19 mouse cellular contexts compared by ENCODE assay signal in genomic region chr19:45855284-45855920, GRCm38 (mm10). TPM values are rescaled to one million over a fixed set of nuclear protein-coding genes. Genes with fewer than 3 reads are reported as not detected.
DNase-seq lines count a peak whose midpoint lies in the region; ATAC-seq lines count a peak whose summit lies in the region.
"Had no signal": no experiment of that assay in that cellular context is flagged by ENCODE, and none has a peak within 500 bp of the region (broad histone marks: within the 10 kb centered on the region; RNA-seq: fewer than 3 reads in every experiment).

No protein-coding gene starts in this region.

- DNase-seq in thymus, postnatal 0 days (ENCODE audit: low spot score): peak; percentile 6
- no peak for DNase-seq in thymus, postnatal 25 days
- no peak for DNase-seq in heart, embryonic 10.5 days (ENCODE audit: low spot score)
- DNase-seq in heart, postnatal 10 days: peak; percentile 37 to 43
- DNase-seq in left cerebral cortex, adult 8-10 months (ENCODE audit: low spot score in 2 of 2): no peak
- DNase-seq in ovary, postnatal 36 days (ENCODE audit: low spot score): no peak
- DNase-seq: embryo, embryonic 11 days; gastrocnemius, adult 2 months; liver, postnatal 0 days; lung, postnatal 36 days; midbrain, embryonic 14.5 days; right cerebral cortex, postnatal 4 days had no signal

- no peaks in the 10 kb centered on the region for H3K27me3 ChIP-seq in heart, embryonic 10.5 days (ENCODE audit: insufficient read depth, poor library complexity, severe bottlenecking)
- no peaks in the 10 kb centered on the region for H3K27me3 ChIP-seq in neural tube, embryonic 15.5 days (replicated peaks)
- H3K27me3 ChIP-seq: CH12.LX; intestine, embryonic 15.5 days; kidney, embryonic 15.5 days; limb, embryonic 15.5 days had no signal

- no peak overlapping the region for H3K9ac ChIP-seq in neural tube, embryonic 15.5 days (replicated peaks)
- H3K9ac ChIP-seq: intestine, embryonic 15.5 days; kidney, embryonic 15.5 days; limb, embryonic 15.5 days; liver, postnatal 0 days had no signal

- peak overlapping the region; percentile 23; the same call in 1 of the 2 replicates for H3K27ac ChIP-seq in heart, embryonic 10.5 days
- peak overlapping the region; percentile 62; the same call in 1 of the 2 replicates for H3K27ac ChIP-seq in neural tube, embryonic 15.5 days (replicated peaks)
- H3K27ac ChIP-seq: gastrocnemius, adult 2 months; intestine, embryonic 15.5 days; kidney, embryonic 15.5 days; limb, embryonic 15.5 days had no signal

- no peaks in the 10 kb centered on the region for H3K36me3 ChIP-seq in heart, embryonic 10.5 days
- H3K36me3 ChIP-seq in neural tube, embryonic 15.5 days: no peaks in the 10 kb centered on the region
- H3K36me3 ChIP-seq: intestine, embryonic 15.5 days; kidney, embryonic 15.5 days; limb, embryonic 15.5 days had no signal

- no peak overlapping the region for H3K4me3 ChIP-seq in heart, embryonic 10.5 days
- no peak overlapping the region for H3K4me3 ChIP-seq in neural tube, embryonic 15.5 days (replicated peaks)
- H3K4me3 ChIP-seq: gastrocnemius, adult 2 months; intestine, embryonic 15.5 days; kidney, embryonic 15.5 days; limb, embryonic 15.5 days had no signal

- intact Hi-C loops in heart, postnatal 10 days (cut with DNase I): loop anchor here (2.0 kb wide), 1 partner anchor 47 kb away; no protein-coding TSS in a partner anchor

- no peak for ATAC-seq in neural tube, embryonic 15.5 days (ENCODE audit: low FRiP score)
- ATAC-seq: activated CD4-positive, CD25-positive, alpha-beta regulatory T cell, adult 4 months; forebrain, embryonic 14.5 days; intestine, embryonic 15.5 days; liver, postnatal 0 days had no signal

- H3K4me2 ChIP-seq in neural tube, embryonic 15.5 days: no peak overlapping the region
- H3K4me2 ChIP-seq: intestine, embryonic 15.5 days; kidney, embryonic 15.5 days; limb, embryonic 15.5 days had no signal

- H3K9me3 ChIP-seq in heart, embryonic 10.5 days: no peaks in the 10 kb centered on the region
- H3K9me3 ChIP-seq in neural tube, embryonic 15.5 days (replicated peaks): no peaks in the 10 kb centered on the region
- H3K9me3 ChIP-seq: intestine, embryonic 15.5 days; kidney, embryonic 15.5 days; limb, embryonic 15.5 days had no signal

- peaks cover 17% of the 10 kb centered on the region for H3K4me1 ChIP-seq in heart, embryonic 10.5 days
- peaks cover 20% of the 10 kb centered on the region for H3K4me1 ChIP-seq in neural tube, embryonic 15.5 days
- H3K4me1 ChIP-seq: intestine, embryonic 15.5 days; kidney, embryonic 15.5 days had no signal

- WGBS in heart, embryonic 10.5 days: 42% methylated on average over 8 of the region's 8 CpGs
- WGBS in neural tube, embryonic 15.5 days: 57% methylated on average over 8 of the region's 8 CpGs

RNA-seq across cellular contexts. Expression of gene Kcnip2, which starts 39.5 kb away (rescaled TPM):
- polyA plus RNA-seq in thymus, postnatal 0 days (2015; fragmentation: Nextera tagmentation; extraction: Ambion mirVana): 1.3 TPM in 2 replicates
- polyA plus RNA-seq in heart, embryonic 10.5 days (2016; fragmentation: Nextera tagmentation; extraction: Ambion mirVana): 0.35 and 0.53 TPM in 2 replicates
- total RNA-seq in heart, postnatal 10 days (2021): 100 to 1,000 TPM; 121 to 139 TPM
- polyA plus RNA-seq in neural tube, embryonic 15.5 days (2015; fragmentation: Nextera tagmentation; extraction: Ambion mirVana): 19.1 and 19.4 TPM in 2 replicates
- 100 to 1,000 TPM; 150 to 177 (median 154) TPM for total RNA-seq in left cerebral cortex, adult 8-10 months (2022)
- total RNA-seq: CH12.LX had no signal

Comparison
In these comparisons a context has a peak if more than half of its experiments do, and no peak if none do; other contexts are left out.
1. DNase-seq: peak in thymus, postnatal 0 days (single experiment) and heart, postnatal 10 days (2 of 2); none in thymus, postnatal 25 days (single experiment), heart, embryonic 10.5 days (single experiment), left cerebral cortex, adult 8-10 months (0 of 2) and ovary, postnatal 36 days (single experiment).